Mouse (Mus musculus): Measurements from ENCODE around the gene Klhdc8b. TPM values are rescaled to one million over a fixed set of nuclear protein-coding genes. Genes with fewer than 3 reads are reported as not detected.

Gene Klhdc8b
- polyA plus RNA-seq, 1 experiment from 2014 or later: 33.5 TPM

DNA sequence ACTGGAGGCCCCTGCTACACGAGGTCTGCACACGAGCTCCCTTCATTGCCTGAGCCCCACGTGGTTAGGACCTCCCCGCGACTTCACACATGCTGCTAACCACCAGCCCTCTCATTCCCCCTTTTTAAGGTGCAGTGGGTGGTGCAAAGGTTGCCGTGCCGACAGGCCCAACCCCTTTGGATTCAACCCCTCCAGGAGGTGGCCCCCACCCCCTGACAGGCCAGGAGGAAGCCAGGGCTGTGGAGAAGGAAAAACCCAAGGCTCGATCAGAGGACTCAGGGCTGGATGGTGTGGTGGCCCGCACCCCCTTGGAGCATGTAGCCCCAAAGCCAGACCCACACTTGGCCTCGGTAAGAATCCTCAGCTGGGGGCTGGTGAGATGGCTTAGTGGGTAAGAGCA is 33.5 kb upstream of the Klhdc8b start:
- Histone ChIP-seq H3K9ac (ENCODE audit: low read depth, low read length) (no peak overlapping the region), H3K4me3 (replicated peaks; ENCODE audit: low read depth, low read length) (no peak overlapping the region), H3K9me3 (replicated peaks; ENCODE audit: low read length) (no peaks in the 10 kb centered on the region), H3K36me3 (ENCODE audit: insufficient read depth, low read length) (peaks cover 71% of the 10 kb centered on the region), H3K27ac (no peak overlapping the region), H3K4me1 (replicated peaks; ENCODE audit: insufficient read depth, low read length) (peaks cover 9% of the 10 kb centered on the region; the same call in 1 of the 2 replicates), H3K27me3 (ENCODE audit: insufficient read depth, low read length) (no peaks in the 10 kb centered on the region), H3K4me2 (ENCODE audit: low read length) (no peak overlapping the region)
- TF ChIP-seq CTCF (IDR thresholded peaks at IDR 0.05; ENCODE audit: low read depth): no peak
- WGBS: 82% methylated on average over 10 of the region's 10 CpGs
- DNase-seq (ENCODE audit: low spot score) (no peak), ATAC-seq (replicated peaks; ENCODE audit: low FRiP score, low read depth) (no peak)

DNA sequence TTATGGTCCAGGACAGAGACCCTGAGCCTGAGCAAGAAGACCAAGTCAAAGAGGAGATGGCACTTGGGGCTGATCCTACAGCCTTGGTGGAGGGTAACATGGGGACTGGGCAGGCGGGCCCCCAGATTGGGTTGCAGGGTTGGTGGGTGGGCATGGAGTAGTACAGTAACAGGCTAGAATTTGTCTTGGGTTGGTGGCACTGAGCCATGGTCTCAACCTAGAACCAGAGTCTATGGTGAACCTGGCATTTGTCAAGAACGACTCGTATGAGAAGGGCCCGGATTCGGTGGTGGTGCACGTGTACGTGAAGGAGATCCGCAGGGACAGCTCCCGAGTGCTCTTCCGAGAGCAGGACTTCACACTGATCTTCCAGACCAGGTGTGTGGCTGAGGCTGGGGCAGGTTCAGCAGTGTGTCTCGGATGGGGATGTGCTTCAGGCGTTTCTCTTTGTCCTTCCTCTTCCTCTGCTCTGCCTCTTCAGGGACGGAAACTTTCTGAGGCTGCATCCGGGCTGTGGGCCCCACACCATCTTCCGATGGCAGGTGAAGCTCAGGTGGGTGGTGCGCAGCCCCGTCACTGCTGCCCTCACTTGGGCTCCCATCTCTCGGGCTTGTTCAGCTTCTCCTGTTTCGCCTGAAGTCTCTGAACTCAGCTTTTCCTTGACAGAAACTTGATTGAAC is 32.9 kb upstream of the Klhdc8b start:
- Histone ChIP-seq H3K9me3 (replicated peaks; ENCODE audit: low read length) (no peaks in the 10 kb centered on the region), H3K4me3 (replicated peaks; ENCODE audit: low read depth, low read length) (no peak overlapping the region), H3K9ac (ENCODE audit: low read depth, low read length) (no peak overlapping the region), H3K36me3 (ENCODE audit: insufficient read depth, low read length) (peaks cover 71% of the 10 kb centered on the region), H3K27ac (no peak overlapping the region), H3K4me1 (replicated peaks; ENCODE audit: insufficient read depth, low read length) (peaks cover 9% of the 10 kb centered on the region; the same call in 1 of the 2 replicates), H3K27me3 (ENCODE audit: insufficient read depth, low read length) (no peaks in the 10 kb centered on the region), H3K4me2 (ENCODE audit: low read length) (no peak overlapping the region)
- ATAC-seq (replicated peaks; ENCODE audit: low FRiP score, low read depth) (no peak), DNase-seq (ENCODE audit: low spot score) (no peak)
- TF ChIP-seq CTCF (IDR thresholded peaks at IDR 0.05; ENCODE audit: low read depth): no peak
- 95% methylated on average over 19 of the region's 19 CpGs for WGBS

DNA sequence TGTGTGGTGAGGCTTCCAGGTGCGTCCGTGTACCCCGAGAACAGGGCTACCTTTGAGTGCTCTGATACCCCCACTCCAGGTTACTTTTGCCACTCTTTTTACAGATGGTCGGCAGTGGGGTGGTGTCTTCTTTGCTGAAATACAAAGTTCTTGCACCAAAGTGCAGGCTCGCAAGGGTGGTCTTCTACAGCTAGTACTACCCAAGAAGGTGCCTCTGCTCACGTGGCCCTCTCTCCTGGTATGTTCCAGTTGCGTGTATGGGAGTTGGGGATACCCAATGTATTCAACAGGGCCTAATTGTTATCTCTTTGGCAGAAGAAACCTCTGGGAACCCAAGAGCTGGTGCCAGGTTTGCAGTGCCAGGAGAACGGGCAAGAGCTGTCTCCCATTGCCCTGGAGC is 31.9 kb upstream of the Klhdc8b start:
- whole genome bisulfite sequencing: 94% methylated on average over 8 of the region's 8 CpGs
- Histone ChIP-seq H3K27ac (no peak overlapping the region), H3K9me3 (replicated peaks; ENCODE audit: low read length) (no peaks in the 10 kb centered on the region)

DNA sequence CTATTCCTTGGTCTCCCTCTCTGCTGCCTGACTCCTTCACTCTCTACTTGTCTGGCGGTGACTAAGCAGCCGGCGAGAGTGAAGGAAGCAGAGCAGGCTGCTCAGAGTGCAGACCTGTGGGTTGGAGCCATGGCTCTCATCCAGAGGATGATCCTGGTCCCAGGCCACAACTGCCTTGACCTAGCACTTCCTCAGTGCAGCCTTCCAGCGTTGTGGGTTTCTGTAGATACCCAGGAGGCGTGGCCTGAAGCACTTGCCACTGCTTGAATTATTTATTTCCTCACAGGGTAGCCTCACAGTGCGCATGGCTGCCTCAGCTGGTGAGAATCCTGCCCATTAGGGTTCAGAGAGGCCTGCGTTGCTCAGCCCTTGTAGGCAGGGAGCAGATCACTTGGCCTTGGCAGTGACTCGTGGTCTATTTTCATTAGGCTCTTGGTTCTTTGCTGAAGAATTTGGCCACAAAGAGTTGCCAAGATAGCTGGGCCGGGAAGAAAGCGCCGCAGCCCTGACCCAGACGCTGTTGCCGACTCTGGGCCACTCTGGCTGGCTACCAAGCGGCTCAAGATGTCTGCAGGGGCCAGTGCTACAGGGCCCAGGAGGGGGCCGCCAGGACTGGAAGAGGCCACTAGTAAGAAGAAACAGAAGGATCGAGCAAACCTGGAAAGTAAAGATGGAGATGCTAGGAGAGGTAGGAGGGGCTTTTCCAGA is 30.8 kb upstream of the Klhdc8b start:
- DNase-seq (ENCODE audit: low spot score): peak; percentile 22
- peaks cover 71% of the 10 kb centered on the region for H3K36me3 ChIP-seq (ENCODE audit: insufficient read depth, low read length)
- H3K9ac ChIP-seq (ENCODE audit: low read depth, low read length): peak overlapping the region; percentile 92
- WGBS: 72% methylated on average over 16 of the region's 16 CpGs
- 0 out of 2 replicates have a peak overlapping the region, but pooled peaks have one; percentile 21 for H3K27ac ChIP-seq
- peaks cover 9% of the 10 kb centered on the region; the same call in 1 of the 2 replicates for H3K4me1 ChIP-seq (replicated peaks; ENCODE audit: insufficient read depth, low read length)
- H3K4me2 ChIP-seq (ENCODE audit: low read length): peak overlapping the region; percentile 55
- TF ChIP-seq CTCF (IDR thresholded peaks at IDR 0.05; ENCODE audit: low read depth): no peak
- no peaks in the 10 kb centered on the region for H3K9me3 ChIP-seq (replicated peaks; ENCODE audit: low read length)
- H3K27me3 ChIP-seq (ENCODE audit: insufficient read depth, low read length): no peaks in the 10 kb centered on the region
- ATAC-seq (replicated peaks; ENCODE audit: low FRiP score, low read depth): no peak
- peak overlapping the region; percentile 98 for H3K4me3 ChIP-seq (replicated peaks; ENCODE audit: low read depth, low read length)

More for the DNA sequence above, 31.9 kb upstream of the Klhdc8b start:
- Histone ChIP-seq H3K36me3 (ENCODE audit: insufficient read depth, low read length) (peaks cover 70% of the 10 kb centered on the region), H3K4me2 (ENCODE audit: low read length) (no peak overlapping the region), H3K4me3 (replicated peaks; ENCODE audit: low read depth, low read length) (no peak overlapping the region), H3K4me1 (replicated peaks; ENCODE audit: insufficient read depth, low read length) (peaks cover 9% of the 10 kb centered on the region; the same call in 1 of the 2 replicates), H3K27me3 (ENCODE audit: insufficient read depth, low read length) (no peaks in the 10 kb centered on the region), H3K9ac (ENCODE audit: low read depth, low read length) (no peak overlapping the region)
- DNase-seq (ENCODE audit: low spot score) (no peak), ATAC-seq (replicated peaks; ENCODE audit: low FRiP score, low read depth) (no peak)
- no peak for TF ChIP-seq CTCF (IDR thresholded peaks at IDR 0.05; ENCODE audit: low read depth)

DNA sequence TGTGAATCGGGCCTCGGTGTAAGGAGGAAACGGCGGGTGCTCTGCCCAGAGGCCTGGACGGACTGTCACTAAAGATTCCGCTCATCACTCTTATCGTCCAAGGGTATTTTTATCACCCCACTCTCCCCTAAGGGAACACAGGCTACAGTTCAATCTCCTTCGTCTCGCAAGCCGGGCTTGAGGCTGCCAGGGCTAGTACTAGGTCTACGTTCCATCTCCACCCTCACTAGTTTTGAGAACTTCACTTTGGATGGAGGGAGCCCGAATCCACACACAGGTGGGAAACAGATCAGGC is 29.9 kb upstream of the Klhdc8b start:
- 3% methylated on average over 12 of the region's 12 CpGs for WGBS
- ATAC-seq (replicated peaks; ENCODE audit: low FRiP score, low read depth): no peak

DNA sequence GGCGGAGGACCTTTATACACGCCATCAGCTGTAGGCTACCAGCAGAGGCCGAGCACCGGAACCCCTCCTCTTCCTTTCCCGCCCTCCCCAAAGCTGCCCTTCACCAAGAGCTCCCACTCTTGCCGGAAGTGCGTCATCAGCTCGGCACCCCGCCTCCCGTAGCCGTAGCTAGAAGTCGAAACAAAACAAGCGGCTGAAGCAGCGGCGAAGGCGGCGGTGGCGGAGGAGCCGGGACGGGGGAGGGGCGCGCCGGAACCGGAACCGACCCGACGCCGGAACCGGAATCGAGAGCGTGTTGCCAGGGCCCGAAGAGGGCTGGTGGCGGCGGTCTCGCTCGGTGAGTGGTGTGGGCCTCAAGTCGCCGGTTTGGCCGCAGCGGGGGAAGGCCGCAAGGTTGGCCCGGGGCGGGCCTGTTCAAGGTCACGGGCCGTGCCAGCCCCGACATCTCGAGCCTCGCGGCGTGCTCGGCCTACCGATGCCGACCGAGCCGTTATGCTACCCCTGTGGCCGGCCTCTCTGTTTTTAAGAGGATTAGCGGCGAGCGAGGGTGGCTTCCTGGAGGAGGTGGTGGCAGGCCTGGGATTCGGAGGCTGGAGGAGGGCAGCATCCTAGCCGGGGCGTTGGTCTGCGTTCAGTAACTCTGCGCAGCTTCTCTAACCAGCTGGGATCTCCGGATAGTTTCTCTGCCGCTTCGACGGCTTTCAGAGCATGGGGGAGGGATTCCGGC is 29.3 kb upstream of the Klhdc8b start, which contains the start of gene Usp19:
TSS of gene Usp19 (plus strand) at position 44 of the 727 bp plus-strand sequence.
- Histone ChIP-seq H3K27me3 (ENCODE audit: insufficient read depth, low read length) (no peaks in the 10 kb centered on the region), H3K9ac (ENCODE audit: low read depth, low read length) (peak within 1 kb of the TSS; percentile 92), H3K9me3 (replicated peaks; ENCODE audit: low read length) (no peaks in the 10 kb centered on the region), H3K4me3 (replicated peaks; ENCODE audit: low read depth, low read length) (peak within 1 kb of the TSS; percentile 98), H3K36me3 (ENCODE audit: insufficient read depth, low read length) (peaks cover 73% of the 10 kb centered on the region), H3K4me1 (replicated peaks; ENCODE audit: insufficient read depth, low read length) (peaks cover 9% of the 10 kb centered on the region; the same call in 1 of the 2 replicates), H3K27ac (peak within 1 kb of the TSS; percentile 98), H3K4me2 (ENCODE audit: low read length) (peak within 1 kb of the TSS; percentile 55)
- ATAC-seq (replicated peaks; ENCODE audit: low FRiP score, low read depth) (peak; percentile 94), DNase-seq (ENCODE audit: low spot score) (peak; percentile 99)
- 0 out of 2 replicates have a peak, but pooled peaks have one; percentile 2 for TF ChIP-seq CTCF (IDR thresholded peaks at IDR 0.05; ENCODE audit: low read depth)
- WGBS: under 1% methylated on average over 69 of the region's 69 CpGs

More for the DNA sequence above, 29.9 kb upstream of the Klhdc8b start:
- peak overlapping the region; percentile 92 for H3K9ac ChIP-seq (ENCODE audit: low read depth, low read length)
- H3K4me2 ChIP-seq (ENCODE audit: low read length): peak overlapping the region; percentile 55
- peaks cover 73% of the 10 kb centered on the region for H3K36me3 ChIP-seq (ENCODE audit: insufficient read depth, low read length)
- peak overlapping the region; percentile 98 for H3K4me3 ChIP-seq (replicated peaks; ENCODE audit: low read depth, low read length)
- no peak for DNase-seq (ENCODE audit: low spot score)
- no peaks in the 10 kb centered on the region for H3K9me3 ChIP-seq (replicated peaks; ENCODE audit: low read length)
- peaks cover 9% of the 10 kb centered on the region; the same call in 1 of the 2 replicates for H3K4me1 ChIP-seq (replicated peaks; ENCODE audit: insufficient read depth, low read length)
- H3K27ac ChIP-seq: peak overlapping the region; percentile 98
- no peaks in the 10 kb centered on the region for H3K27me3 ChIP-seq (ENCODE audit: insufficient read depth, low read length)
- no peak for TF ChIP-seq CTCF (IDR thresholded peaks at IDR 0.05; ENCODE audit: low read depth)
